Comparison of ENCODE assay signal across 13 mouse cellular contexts in genomic region chr13:44074172-44074571, GRCm38 (mm10).
DNase-seq lines count a peak whose midpoint lies in the region; ATAC-seq and TF ChIP-seq lines count a peak whose summit lies in the region.
"Had no signal": no experiment of that assay in that cellular context is flagged by ENCODE, and none has a peak within 500 bp of the region (broad histone marks: within the 10 kb centered on the region; RNA-seq: fewer than 3 reads in every experiment).

No protein-coding gene starts in this region.

- no peaks in the 10 kb centered on the region for H3K27me3 ChIP-seq in intestine, embryonic 14.5 days (replicated peaks; ENCODE audit: control insufficient read depth, insufficient read depth, low read length)
- H3K27me3 ChIP-seq in intestine, postnatal 0 days (replicated peaks; ENCODE audit: control insufficient read depth, insufficient read depth, low read length) = no peaks in the 10 kb centered on the region
- H3K27me3 ChIP-seq in midbrain, embryonic 11.5 days (ENCODE audit: control insufficient read depth, insufficient read depth, low read length) = no peaks in the 10 kb centered on the region
- H3K27me3 ChIP-seq in kidney, embryonic 14.5 days (ENCODE audit: control insufficient read depth, insufficient read depth, low read length) = no peaks in the 10 kb centered on the region
- H3K27me3 ChIP-seq: embryonic facial prominence, embryonic 13.5 days; limb, embryonic 13.5 days had no signal

- 90% methylated on average over 9 of the region's 9 CpGs for WGBS in intestine, embryonic 14.5 days
- 87% methylated on average over 9 of the region's 9 CpGs for whole genome bisulfite sequencing in intestine, postnatal 0 days
- WGBS in midbrain, embryonic 11.5 days = 90% methylated on average over 9 of the region's 9 CpGs
- 86% methylated on average over 9 of the region's 9 CpGs for WGBS in kidney, embryonic 14.5 days

- H3K36me3 ChIP-seq in intestine, embryonic 14.5 days (ENCODE audit: control insufficient read depth, insufficient read depth, low read length) = no peaks in the 10 kb centered on the region
- no peaks in the 10 kb centered on the region for H3K36me3 ChIP-seq in intestine, postnatal 0 days (ENCODE audit: control insufficient read depth, insufficient read depth)
- H3K36me3 ChIP-seq in midbrain, embryonic 11.5 days (ENCODE audit: control insufficient read depth, insufficient read depth, low read length) = no peaks in the 10 kb centered on the region
- no peaks in the 10 kb centered on the region for H3K36me3 ChIP-seq in kidney, embryonic 14.5 days (ENCODE audit: control insufficient read depth, insufficient read depth, low read length)
- H3K36me3 ChIP-seq: embryonic facial prominence, embryonic 13.5 days; limb, embryonic 13.5 days had no signal

- TF ChIP-seq CTCF in intestine, postnatal 0 days (IDR thresholded peaks at IDR 0.05; ENCODE audit: low read depth) = no peak

- H3K4me1 ChIP-seq in intestine, embryonic 14.5 days (replicated peaks; ENCODE audit: control insufficient read depth, insufficient read depth, low read length) = no peaks in the 10 kb centered on the region
- H3K4me1 ChIP-seq in intestine, postnatal 0 days (replicated peaks; ENCODE audit: control insufficient read depth, insufficient read depth, low read length) = no peaks in the 10 kb centered on the region
- H3K4me1 ChIP-seq in midbrain, embryonic 11.5 days (ENCODE audit: control insufficient read depth, insufficient read depth, low read length) = no peaks in the 10 kb centered on the region
- H3K4me1 ChIP-seq in kidney, embryonic 14.5 days (ENCODE audit: control insufficient read depth, insufficient read depth, low read length) = no peaks in the 10 kb centered on the region

- intact Hi-C loops in left cerebral cortex, postnatal 36 days (cut with DNase I) = loop anchor here (1.0 to 5.0 kb wide), 4 partner anchors 209 to 658 kb away; no protein-coding TSS in a partner anchor

- H3K9ac ChIP-seq in intestine, embryonic 14.5 days (ENCODE audit: low read length) = no peak overlapping the region
- no peak overlapping the region for H3K9ac ChIP-seq in intestine, postnatal 0 days (ENCODE audit: low read depth, low read length)
- H3K9ac ChIP-seq in midbrain, embryonic 11.5 days (ENCODE audit: low read length) = no peak overlapping the region
- H3K9ac ChIP-seq in kidney, embryonic 14.5 days (ENCODE audit: low read depth, low read length) = no peak overlapping the region
- H3K9ac ChIP-seq: embryonic facial prominence, embryonic 13.5 days; limb, embryonic 13.5 days; lung, embryonic 14.5 days had no signal

- H3K27ac ChIP-seq in intestine, embryonic 14.5 days (ENCODE audit: low read depth) = no peak overlapping the region
- H3K27ac ChIP-seq in intestine, postnatal 0 days (ENCODE audit: low read depth, low read length) = no peak overlapping the region
- H3K27ac ChIP-seq in midbrain, embryonic 11.5 days (ENCODE audit: low read depth, low read length) = no peak overlapping the region
- H3K27ac ChIP-seq in kidney, embryonic 14.5 days (ENCODE audit: low read depth, low read length) = no peak overlapping the region
- H3K27ac ChIP-seq: embryonic facial prominence, embryonic 13.5 days; limb, embryonic 13.5 days had no signal

- ATAC-seq in intestine, embryonic 14.5 days (replicated peaks; ENCODE audit: low FRiP score, low TSS enrichment, low read depth) = no peak
- ATAC-seq in intestine, postnatal 0 days = no peak
- ATAC-seq in midbrain, embryonic 11.5 days (ENCODE audit: low FRiP score) = no peak
- no peak for ATAC-seq in kidney, embryonic 14.5 days (ENCODE audit: low FRiP score, low TSS enrichment)

- H3K4me2 ChIP-seq in intestine, embryonic 14.5 days (ENCODE audit: low read length) = no peak overlapping the region
- no peak overlapping the region for H3K4me2 ChIP-seq in intestine, postnatal 0 days (replicated peaks; ENCODE audit: low read depth)
- no peak overlapping the region for H3K4me2 ChIP-seq in midbrain, embryonic 11.5 days
- no peak overlapping the region for H3K4me2 ChIP-seq in kidney, embryonic 14.5 days (replicated peaks; ENCODE audit: low read depth, low read length)
- H3K4me2 ChIP-seq: embryonic facial prominence, embryonic 13.5 days; limb, embryonic 13.5 days; lung, embryonic 14.5 days had no signal

- H3K4me3 ChIP-seq in intestine, embryonic 14.5 days (ENCODE audit: low read depth, low read length) = no peak overlapping the region
- no peak overlapping the region for H3K4me3 ChIP-seq in intestine, postnatal 0 days (ENCODE audit: low read depth, low read length)
- H3K4me3 ChIP-seq in midbrain, embryonic 11.5 days (ENCODE audit: low read depth, low read length) = no peak overlapping the region
- H3K4me3 ChIP-seq in kidney, embryonic 14.5 days (ENCODE audit: low read length) = no peak overlapping the region
- H3K4me3 ChIP-seq: embryonic facial prominence, embryonic 13.5 days; limb, embryonic 13.5 days had no signal

- 0 out of 2 replicates have a peak, but pooled peaks cover 3% of the 10 kb centered on the region for H3K9me3 ChIP-seq in intestine, embryonic 14.5 days (ENCODE audit: control insufficient read depth, low read length)
- H3K9me3 ChIP-seq in intestine, postnatal 0 days (ENCODE audit: control insufficient read depth) = no peaks in the 10 kb centered on the region
- no peaks in the 10 kb centered on the region for H3K9me3 ChIP-seq in midbrain, embryonic 11.5 days (ENCODE audit: control insufficient read depth, low read length)
- H3K9me3 ChIP-seq in kidney, embryonic 14.5 days (ENCODE audit: control insufficient read depth, low read length) = 0 out of 2 replicates have a peak, but pooled peaks cover 3% of the 10 kb centered on the region
- H3K9me3 ChIP-seq: embryonic facial prominence, embryonic 13.5 days had no signal

- DNase-seq in intestine, embryonic 14.5 days (ENCODE audit: low spot score) = peak; percentile 3
- peak; percentile 94 for DNase-seq in brain, adult 2 months (ENCODE audit: low read depth, low spot score)
- DNase-seq in frontal cortex, postnatal 14 days (ENCODE audit: low spot score in 2 of 2) = peak; percentile 39 to 49
- DNase-seq in left cerebral cortex, postnatal 36 days (ENCODE audit: low spot score in 2 of 2) = peak; percentile 66 to 68
- DNase-seq in midbrain, embryonic 11.5 days (ENCODE audit: low spot score, missing footprints) = no peak
- DNase-seq in kidney, adult 18-20 months = no peak
- DNase-seq: cerebellum, postnatal 14 days; kidney, adult 9 months; lung, embryonic 14.5 days had no signal

Comparison
In these comparisons a context has a peak if more than half of its experiments do, and no peak if none do; other contexts are left out.
1. DNase-seq: peak in intestine, embryonic 14.5 days (single experiment), brain, adult 2 months (single experiment), frontal cortex, postnatal 14 days (2 of 2) and left cerebral cortex, postnatal 36 days (2 of 2); none in midbrain, embryonic 11.5 days (single experiment) and kidney, adult 18-20 months (single experiment).